Mouse (Mus musculus) C2C12 (cell line): ENCODE data around the gene Gm9733. TPM values are rescaled to one million over a fixed set of nuclear protein-coding genes. Genes with fewer than 3 reads are reported as not detected.
A peak's percentile ranks its signal among the peaks of the same experiment; 100 is the strongest.

ENCODE experiments used
- H3K27me3 ChIP-seq: one replicate; pipeline ENCODE4 v1.6.1; 2011; ENCODE audit not compliant: control insufficient read depth, insufficient read depth, insufficient read length
- H3K36me3 ChIP-seq: one replicate; pipeline ENCODE4 v1.6.1; 2011; ENCODE audit not compliant: control insufficient read depth, insufficient read depth
- H3K4me3 ChIP-seq: one replicate; pipeline ENCODE4 v1.5.1; 2011; ENCODE audit warnings: mild to moderate bottlenecking, control low read depth; ENCODE audit not compliant: poor library complexity, insufficient read depth, severe bottlenecking
- H3K79me2 ChIP-seq: one replicate; pipeline ENCODE4 v1.6.1; 2011; ENCODE audit not compliant: control insufficient read depth, insufficient read depth
- H3K79me3 ChIP-seq: one replicate; pipeline ENCODE4 v1.6.1; 2011; ENCODE audit warnings: low read depth, control low read depth
- H3ac ChIP-seq: one replicate; pipeline ENCODE3; 2011; ENCODE audit warnings: low read depth; ENCODE audit not compliant: control insufficient read depth, insufficient read length
- CEBPB ChIP-seq: IDR thresholded peaks from one replicate; pipeline ENCODE4 v1.6.1; 2011; ENCODE audit warnings: low read depth, mild to moderate bottlenecking, control low read depth, moderate library complexity
- CTCF ChIP-seq: IDR thresholded peaks from one replicate; pipeline ENCODE4 v1.5.1; 2011; ENCODE audit not compliant: control insufficient read depth, insufficient read depth, insufficient read length
- FOSL1 ChIP-seq: IDR thresholded peaks from one replicate; pipeline ENCODE4 v1.8.0; 2011; ENCODE audit warnings: mild to moderate bottlenecking, low read length; ENCODE audit not compliant: poor library complexity, insufficient read depth, severe bottlenecking
- MAX ChIP-seq: IDR thresholded peaks from one replicate; pipeline ENCODE4 v1.6.1; 2011; ENCODE audit warnings: mild to moderate bottlenecking, control low read depth
- MYOD1 ChIP-seq: IDR thresholded peaks from one replicate; pipeline ENCODE4 v1.6.1; 2011; ENCODE audit warnings: low read depth; ENCODE audit not compliant: control insufficient read depth, insufficient read length
- MYOG ChIP-seq: IDR thresholded peaks from one replicate; pipeline ENCODE4 v1.6.1; 2011; ENCODE audit not compliant: control insufficient read depth, insufficient read length; ENCODE audit errors: extremely low read depth
- USF1 ChIP-seq: IDR thresholded peaks from one replicate; pipeline ENCODE4 v1.6.1; 2011; ENCODE audit warnings: low read depth, mild to moderate bottlenecking, control low read depth, moderate library complexity
- polyA plus RNA-seq: library from polyadenylated mRNA; unstranded; fragments of >200 nt; fragmentation: generic; extraction: Trizol; gene quantifications from one replicate; pipeline ENCODE4 v1.2.1, GENCODE M21; 2012; ENCODE audit warnings: missing spikeins

The Gm9733 gene
- polyA plus RNA-seq, 1 experiment, result not detected

- Histone ChIP-seq H3K27me3 (no peaks in the 10 kb centered on the region), H3K79me3 (no peaks in the 10 kb centered on the region), H3ac (no peak overlapping the region), H3K79me2 (no peaks in the 10 kb centered on the region), H3K4me3 (no peak overlapping the region), H3K36me3 (no peaks in the 10 kb centered on the region)
- TF ChIP-seq USF1 (no peak), FOSL1 (no peak), MYOG (no peak), CTCF (no peak), MAX (no peak), CEBPB (no peak), MYOD1 (no peak)
Measured at GRCm38 (mm10) chr3:15329549-15329948, 2.6 kb downstream of the Gm9733 start.

DNA sequence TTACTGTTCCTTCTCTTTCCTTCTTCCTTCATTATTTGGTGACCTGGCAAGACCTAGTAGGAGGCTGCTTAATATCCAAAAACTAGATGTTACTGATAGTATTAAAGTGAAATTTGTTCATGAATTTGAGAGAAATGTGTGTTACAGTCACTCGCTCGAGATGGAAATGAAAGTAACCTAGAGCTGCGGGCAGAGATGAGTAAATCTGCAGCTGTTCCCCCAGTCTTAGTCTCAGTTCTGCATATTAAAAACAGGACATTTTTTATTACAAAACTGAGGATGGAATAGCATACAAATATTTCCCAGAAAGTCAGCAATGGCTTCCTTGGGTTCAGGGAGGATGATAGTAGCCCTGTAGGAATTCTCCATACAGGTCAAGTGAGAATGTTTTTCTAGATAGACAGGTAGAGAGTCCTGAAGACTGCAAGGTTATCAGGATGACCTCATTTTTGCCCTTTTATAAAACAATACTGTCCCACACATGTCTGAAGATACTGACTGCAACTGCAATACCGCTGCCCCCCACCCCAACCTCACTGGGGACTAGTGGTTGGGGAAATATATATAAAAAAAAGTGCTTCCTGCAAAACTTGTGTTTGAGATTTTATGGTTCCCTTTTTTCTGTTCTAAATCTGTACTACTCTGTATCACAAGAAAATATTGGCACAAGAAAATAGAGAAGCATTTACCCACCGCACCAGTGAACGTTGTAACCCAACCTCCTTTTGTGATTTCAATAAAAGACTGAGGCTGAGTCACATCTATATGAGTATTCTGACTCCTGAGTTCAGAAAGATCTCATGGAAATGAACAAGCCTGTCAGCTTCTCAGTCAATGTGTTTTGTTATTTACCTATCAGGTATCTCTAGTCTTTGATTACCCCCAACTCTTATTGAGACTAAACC, 47.4 kb downstream of the Gm9733 start:
- Histone ChIP-seq H3K79me3 (no peaks in the 10 kb centered on the region), H3ac (no peak overlapping the region), H3K79me2 (no peaks in the 10 kb centered on the region), H3K27me3 (no peaks in the 10 kb centered on the region), H3K36me3 (no peaks in the 10 kb centered on the region), H3K4me3 (no peak overlapping the region)
- TF ChIP-seq FOSL1, result no peak
- TF ChIP-seq MYOG, result no peak
- no peak for TF ChIP-seq MYOD1
- TF ChIP-seq CTCF, result no peak
- TF ChIP-seq MAX, result no peak
- no peak for TF ChIP-seq USF1
- no peak for TF ChIP-seq CEBPB

- no peaks in the 10 kb centered on the region for H3K36me3 ChIP-seq
- H3ac ChIP-seq, result no peak overlapping the region
- no peaks in the 10 kb centered on the region for H3K79me3 ChIP-seq
- no peaks in the 10 kb centered on the region for H3K79me2 ChIP-seq
- H3K4me3 ChIP-seq, result no peak overlapping the region
- H3K27me3 ChIP-seq, result no peaks in the 10 kb centered on the region
- no peak for TF ChIP-seq MAX
- TF ChIP-seq MYOG, result no peak
- TF ChIP-seq CEBPB, result no peak
- TF ChIP-seq FOSL1, result no peak
- TF ChIP-seq MYOD1, result no peak
- TF ChIP-seq USF1, result no peak
- TF ChIP-seq CTCF, result no peak
Measured at GRCm38 (mm10) chr3:15275899-15276526, 56.1 kb downstream of the Gm9733 start.

DNA sequence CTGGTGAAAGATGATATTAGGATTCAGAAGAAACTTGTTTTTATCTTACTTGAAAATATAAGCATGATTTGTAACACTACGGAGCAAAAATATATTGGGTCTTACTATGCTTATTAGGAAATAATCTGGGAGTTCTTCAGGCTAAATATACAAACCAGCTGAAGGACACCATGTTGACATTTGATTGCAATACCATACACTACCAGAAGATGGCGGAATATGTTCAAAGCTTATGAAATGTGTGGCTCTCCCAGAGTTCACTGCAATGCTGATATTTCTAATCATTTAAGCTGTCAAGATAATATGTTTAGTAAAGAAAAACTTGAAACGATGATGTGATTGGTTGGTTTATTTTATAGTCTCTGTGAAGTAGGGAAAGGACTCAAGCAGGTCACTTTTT, 67.7 kb downstream of the Gm9733 start:
- Histone ChIP-seq H3K27me3 (no peaks in the 10 kb centered on the region), H3K36me3 (no peaks in the 10 kb centered on the region), H3ac (no peak overlapping the region), H3K79me2 (no peaks in the 10 kb centered on the region), H3K4me3 (no peak overlapping the region), H3K79me3 (no peaks in the 10 kb centered on the region)
- TF ChIP-seq FOSL1 (no peak), CTCF (peak; percentile 9)

- no peak overlapping the region for H3ac ChIP-seq
- H3K79me3 ChIP-seq, result no peaks in the 10 kb centered on the region
- H3K4me3 ChIP-seq, result no peak overlapping the region
- no peaks in the 10 kb centered on the region for H3K36me3 ChIP-seq
- no peaks in the 10 kb centered on the region for H3K79me2 ChIP-seq
- H3K27me3 ChIP-seq, result no peaks in the 10 kb centered on the region
- TF ChIP-seq FOSL1, result no peak
- TF ChIP-seq CTCF, result no peak
- TF ChIP-seq MAX, result no peak
- TF ChIP-seq CEBPB, result no peak
- TF ChIP-seq MYOD1, result no peak
- no peak for TF ChIP-seq MYOG
- no peak for TF ChIP-seq USF1
Measured at GRCm38 (mm10) chr3:15255726-15256125, 76.4 kb downstream of the Gm9733 start.

Other genes starting within 250 kb of the Gm9733 start
- gene Sirpb1a, start 94.2 kb upstream of the Gm9733 start, polyA plus RNA-seq, result not detected
- gene Sirpb1b, start 242.8 kb upstream of the Gm9733 start, polyA plus RNA-seq, result not detected